Mouse (Mus musculus) kidney, postnatal 36 days (tissue): ENCODE data around the gene Mpp3.

ENCODE experiments used
- DNase-seq, 2 experiments: peaks; one replicate each; pipeline ENCODE4 v3.0.0; 2021 to 2022; ENCODE audit warnings: mixed read lengths in 2 of 2

Mpp3 gene

DNA sequence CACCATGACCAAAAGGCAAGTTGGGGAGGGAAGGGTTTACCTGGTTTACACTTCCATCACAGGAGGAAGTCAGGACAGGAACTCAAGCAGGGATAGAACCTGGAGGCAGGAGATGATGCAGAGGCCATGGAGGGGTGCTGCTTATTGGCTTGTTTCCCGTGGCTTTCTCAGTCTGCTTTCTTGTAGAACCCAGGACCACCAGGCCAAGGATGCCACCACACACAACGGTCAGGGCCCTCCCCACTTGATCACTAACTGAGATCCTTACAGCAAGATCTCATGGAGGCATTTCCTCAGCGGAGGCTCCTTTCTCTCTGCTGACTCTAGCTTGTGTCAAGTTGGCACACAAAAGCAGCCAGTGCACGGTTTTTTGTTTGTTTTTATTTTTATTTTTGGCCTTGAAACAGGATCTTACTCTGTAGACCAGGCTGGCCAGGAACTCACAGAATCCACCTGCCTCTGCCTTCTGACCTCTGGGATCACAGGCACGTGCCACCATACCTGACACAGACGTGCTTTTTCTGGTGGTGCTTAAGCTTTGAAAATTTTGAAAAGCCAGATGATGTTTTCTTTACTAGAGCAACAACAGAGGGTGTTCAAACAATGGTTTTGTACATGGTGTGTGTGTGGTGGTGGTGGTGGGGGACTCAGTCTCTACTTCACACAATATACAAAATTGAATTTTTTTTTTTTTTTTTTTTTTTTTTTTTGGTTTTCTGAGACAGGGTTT lies at the start of gene Mpp3:
TSS of gene Mpp3 (minus strand) at position 375 of the 730 bp plus-strand sequence.
- DNase-seq, result no peak

DNA sequence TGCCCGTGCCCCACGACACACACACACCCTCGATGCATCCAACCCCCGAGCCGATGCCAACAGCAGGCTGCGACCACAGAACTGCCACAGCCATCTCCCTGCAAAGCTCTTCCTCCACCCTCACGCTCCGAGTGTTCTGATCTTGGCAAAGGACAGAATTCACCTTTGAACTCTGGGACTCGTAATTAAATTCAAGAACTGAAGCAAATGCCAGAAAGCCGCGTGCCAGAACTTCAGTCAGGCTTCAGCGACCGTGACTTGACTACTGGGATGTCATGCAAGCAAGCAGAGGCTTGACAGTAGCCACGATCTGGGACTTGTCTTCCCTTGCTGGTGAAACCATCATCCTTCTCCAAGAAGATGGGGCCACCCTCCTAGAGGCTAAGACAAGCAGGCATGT lies 45.5 kb upstream of the Mpp3 start:
- peak; percentile 63 to 73 for DNase-seq

DNA sequence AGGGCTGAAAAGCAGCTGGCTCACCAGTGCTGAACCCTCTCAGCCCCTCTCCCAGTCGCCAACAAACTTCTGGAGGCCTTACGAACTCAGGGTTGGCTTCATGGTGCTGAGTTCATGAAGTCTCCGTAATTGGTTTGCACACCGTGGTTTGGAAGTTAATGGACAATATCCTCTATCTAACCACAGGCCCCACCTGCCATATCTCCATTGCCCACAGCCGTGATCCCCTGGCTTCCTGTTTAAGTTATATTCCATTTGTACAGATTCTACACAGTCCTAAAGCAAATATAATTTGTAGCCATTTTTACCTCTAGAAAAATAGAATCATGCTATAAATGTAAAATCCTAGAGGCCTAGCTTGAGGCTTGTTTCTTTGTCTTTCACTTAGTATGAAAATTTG lies 44.5 kb upstream of the Mpp3 start:
- no peak for DNase-seq

DNA sequence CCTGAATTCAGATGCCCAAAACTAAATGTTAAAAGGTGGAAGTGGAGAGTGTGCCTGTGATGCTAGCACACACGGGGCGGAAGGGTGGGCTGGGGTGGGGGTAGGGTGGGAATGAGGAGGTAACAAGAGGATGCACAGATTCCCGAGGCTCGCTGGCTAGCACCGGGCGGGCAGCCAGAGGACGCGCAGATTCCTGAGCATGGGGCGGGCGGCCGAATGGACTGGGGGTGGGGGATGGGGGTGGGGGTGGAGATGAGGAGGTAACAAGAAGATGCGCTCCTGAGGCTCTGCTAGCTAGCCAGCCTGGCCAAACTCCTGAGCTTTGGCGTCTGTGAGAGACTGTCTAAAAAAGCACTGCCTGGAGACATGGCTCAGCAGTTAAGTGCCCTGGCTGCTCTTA lies 42.2 kb upstream of the Mpp3 start:
- DNase-seq, result no peak

DNA sequence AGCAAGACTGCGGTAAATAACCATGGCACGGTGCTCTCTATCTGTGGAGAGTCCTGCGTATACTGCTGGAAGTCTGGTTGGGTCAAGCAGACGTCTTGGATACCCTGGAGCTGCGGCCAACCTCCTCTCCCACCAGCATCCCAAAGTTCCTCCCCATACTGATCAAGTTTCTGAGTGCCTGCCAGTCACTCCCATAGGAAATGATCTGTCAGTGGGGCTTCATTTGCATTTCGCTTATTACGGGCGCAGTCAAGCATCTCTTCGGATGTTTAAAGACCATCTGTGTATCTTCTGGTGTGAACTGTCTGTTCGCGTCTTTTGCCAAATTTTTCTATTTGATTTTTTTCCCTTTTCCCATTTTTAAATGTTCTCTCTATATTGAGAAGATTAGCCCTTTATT lies 41.4 kb upstream of the Mpp3 start:
- DNase-seq, result no peak

DNA sequence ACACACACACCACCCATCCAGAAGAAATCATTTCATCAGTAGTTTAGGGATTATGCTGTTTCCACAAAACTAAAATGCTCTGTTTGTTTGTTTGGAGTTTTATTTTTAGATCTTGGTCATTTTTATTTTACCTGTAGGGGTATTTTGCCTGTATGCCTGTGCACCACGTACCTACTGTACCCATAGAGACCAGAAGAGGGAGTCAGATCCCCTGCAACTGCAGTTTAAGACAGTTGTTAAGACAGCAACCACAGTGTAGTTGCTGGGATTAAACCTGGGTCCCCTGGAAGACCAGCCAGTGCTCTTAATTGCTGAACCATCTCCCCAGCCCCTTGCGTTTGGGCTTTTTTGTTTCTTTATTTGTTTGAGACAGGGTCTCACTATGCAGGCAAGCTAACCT lies 40.7 kb upstream of the Mpp3 start:
- peak in 1 of 2 experiments; percentile 36 for DNase-seq

DNA sequence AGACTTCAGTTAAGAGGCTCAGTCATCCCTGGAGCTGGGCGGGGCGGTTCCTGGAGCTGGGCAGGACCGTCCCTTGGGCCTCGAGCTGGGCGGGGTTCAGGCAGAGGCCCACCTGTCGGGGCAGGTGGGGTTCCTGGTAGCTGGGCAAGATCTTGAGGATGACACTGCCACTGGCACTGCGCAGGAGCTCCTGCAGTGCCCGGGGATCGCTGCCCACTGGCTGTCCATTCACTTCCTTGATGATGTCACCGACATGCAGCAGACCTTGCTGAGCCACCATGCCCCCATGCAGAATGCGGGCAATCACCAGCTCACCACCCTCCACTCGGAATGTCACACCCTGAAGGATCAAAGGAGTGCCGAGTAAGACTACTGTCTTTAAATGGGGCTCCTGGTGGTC lies 34.8 kb upstream of the Mpp3 start:
- no peak for DNase-seq

DNA sequence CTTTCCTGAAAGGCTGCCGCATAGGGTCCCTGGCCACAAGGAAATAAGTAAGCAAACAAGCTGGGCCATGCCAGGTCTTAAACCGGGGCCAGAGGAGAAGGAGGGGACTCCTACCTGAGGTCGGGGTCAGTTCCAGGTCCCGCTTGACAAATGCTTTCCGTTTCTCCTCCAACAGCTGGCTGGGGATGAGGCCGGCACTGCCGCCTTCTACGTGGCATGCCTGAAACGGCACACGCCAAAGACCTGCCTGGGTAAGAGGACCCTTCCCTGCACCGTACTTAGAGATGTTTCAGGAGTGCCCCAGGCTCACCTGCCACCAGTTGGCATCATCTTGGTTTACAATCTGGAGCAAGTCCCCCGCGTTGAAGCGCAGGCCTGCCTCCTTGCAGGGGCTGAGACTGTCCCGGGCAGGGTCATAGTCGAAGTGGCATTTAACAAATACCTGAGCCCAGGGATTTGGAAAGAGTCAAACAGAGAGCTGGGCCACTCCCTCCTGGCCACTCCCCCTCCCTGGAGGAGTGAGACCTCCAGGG lies 33.7 kb upstream of the Mpp3 start:
- peak in 1 of 2 experiments; percentile 29 for DNase-seq

DNA sequence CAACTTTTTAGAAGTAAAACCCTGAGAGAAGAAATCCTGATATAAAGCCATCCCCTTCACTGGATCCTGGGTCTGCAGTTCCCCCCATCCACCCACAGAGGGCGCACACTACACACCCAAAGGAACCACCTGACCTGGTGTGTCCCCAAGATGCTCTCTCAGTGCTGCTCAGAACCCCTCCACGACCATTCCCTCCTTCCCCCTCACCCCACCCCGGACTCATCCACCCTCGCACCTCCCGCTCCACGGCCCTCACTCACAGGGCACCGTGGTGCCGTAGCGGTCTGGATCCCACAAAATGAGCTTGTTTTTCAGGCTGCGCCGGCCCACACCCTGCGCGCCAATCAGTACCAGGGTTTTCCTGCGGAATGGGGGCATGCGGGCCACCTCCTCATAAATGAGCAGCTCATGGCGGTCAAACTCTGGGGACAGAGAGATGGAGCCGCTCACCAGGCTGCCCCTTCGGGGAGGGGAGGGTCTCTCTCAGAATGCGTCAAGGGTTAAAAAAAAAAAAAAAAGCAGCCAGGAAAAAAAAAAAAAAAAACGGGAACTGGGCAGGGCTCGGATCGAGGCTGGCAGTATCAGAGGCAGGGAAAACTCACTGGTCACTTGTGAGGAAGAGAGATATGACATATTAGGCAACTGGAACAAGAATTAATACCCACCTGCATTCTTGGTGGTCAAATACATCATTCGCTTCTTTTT lies 33.1 kb upstream of the Mpp3 start:
- DNase-seq, result peak; percentile 75 to 79

DNA sequence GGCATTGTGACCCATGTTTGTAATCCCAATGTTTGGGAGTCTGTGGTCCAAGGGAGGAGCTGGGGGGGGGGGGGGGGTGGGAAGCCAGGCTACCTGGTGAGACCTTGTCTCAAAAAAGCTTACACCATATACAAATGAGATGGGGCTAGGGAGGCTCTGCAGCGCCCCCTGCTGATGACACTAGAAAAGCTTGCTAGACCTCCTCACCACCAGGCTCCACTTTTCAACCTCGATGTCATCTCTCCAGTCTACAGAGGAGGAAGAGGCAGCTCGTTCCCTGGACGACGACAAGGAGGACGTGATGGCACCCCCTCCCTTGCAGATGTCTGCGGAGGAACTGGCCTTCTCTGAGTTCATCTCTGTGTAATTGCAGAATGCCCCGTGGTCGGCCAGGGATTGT lies 25.6 kb upstream of the Mpp3 start:
- DNase-seq, result peak; percentile 41 to 79

DNA sequence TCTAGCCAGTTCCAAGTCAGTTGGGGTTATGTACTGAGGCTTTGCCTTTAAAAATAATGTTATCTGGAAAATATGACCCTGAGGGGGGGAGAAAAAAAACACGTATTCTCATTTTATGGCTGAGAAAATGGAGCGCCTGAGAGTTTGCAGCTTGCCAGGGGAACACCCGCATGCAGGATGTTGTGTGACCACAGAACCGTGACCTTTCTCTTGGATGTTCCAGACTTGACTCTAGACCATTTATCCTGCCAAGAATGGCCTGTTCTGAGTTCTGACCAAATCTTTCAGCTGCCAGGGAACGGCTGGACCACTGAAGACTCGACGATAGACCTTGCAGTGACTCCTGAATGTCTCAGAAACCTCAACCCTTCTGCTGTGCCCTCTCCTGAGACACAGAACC lies 24.9 kb upstream of the Mpp3 start:
- DNase-seq, result peak; percentile 56 to 81

DNA sequence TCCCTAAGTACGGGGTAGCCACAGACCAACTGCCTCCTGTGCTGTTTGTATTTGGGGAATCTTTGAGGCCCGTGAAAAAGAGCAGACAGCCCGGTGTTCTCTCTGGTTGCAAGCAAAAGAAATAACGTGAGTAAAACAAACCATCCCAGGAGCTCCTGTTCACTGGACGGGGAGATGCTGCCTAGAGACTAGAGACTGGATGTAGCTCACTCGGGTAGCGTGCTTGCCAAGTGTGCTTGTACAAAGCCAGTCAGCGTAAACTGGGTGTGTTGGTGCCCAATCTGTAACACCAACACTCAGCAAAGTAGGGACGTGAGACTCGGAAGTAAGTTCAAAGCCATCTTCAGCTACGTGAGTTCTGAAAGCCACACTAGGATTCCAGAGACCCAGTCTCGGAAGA lies 24.4 kb upstream of the Mpp3 start:
- no peak for DNase-seq

DNA sequence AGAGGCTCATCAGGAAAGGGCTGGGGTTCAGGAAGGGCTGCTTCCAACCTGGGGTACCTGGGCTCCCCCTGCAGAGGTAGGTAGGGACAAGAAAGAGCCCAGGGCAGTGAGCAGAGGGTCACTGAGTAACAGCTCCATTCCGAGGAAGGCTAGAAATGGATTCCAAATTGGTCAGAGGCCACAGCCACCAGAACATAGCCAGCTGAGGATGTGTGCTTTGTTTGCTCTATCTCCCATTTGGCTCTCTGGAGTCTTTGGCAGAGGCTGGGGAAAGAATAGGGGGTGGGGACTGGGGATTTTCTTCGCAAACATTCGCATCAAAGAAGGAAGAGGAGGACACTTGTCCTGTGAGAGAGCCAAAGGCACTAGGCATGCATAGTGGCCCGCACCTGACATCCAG lies 23.7 kb upstream of the Mpp3 start:
- peak; percentile 43 for DNase-seq

DNA sequence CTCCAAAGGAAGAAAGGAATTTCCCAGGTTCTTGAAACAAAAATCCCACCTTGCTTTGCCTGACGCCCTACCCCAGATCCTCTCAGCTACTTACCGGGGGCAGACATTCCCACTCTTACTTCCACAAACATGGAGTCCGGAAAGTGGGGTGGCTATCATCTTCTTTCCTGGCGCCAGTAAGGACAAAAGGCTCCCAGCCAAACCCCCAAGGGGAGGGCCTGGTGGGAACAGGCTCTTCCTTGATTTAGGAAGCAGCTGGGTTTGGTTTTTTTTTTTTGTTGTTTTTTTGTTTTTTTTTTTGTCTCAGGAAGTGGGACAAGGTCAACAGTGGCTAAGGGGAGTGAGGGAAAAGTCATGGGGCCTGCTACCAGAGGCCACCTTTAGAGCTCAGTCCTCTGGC lies 23.3 kb upstream of the Mpp3 start:
- peak; percentile 81 to 88 for DNase-seq

DNA sequence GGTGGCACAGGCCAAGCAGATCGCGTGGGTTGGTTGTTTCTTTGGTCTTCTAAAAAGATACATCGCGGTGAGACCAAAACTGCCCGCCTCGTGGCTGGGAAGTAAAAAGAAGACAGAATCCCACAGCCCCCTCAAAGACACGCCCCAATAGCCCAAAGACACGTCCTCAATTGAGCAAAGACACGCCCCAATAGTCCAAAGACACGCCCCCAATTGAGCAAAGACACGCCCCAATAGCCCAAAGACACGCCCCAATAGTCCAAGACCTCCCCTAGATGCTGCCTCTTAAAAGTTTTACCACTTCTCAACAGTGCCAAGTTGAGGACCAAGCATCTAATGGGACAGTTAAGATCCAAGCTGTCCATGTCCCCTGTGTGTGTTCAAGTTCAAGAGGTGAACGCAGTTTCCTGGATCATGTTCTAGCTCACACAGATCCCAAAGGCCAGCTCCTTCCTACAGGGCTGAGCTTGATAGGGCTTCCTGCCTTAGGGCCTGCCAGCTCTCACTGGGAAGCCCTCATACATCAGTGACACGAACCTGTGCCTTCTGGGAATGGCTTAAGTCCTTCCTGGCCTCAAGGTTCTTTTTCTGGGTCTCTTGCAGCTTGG lies 21.7 kb upstream of the Mpp3 start:
- peak; percentile 46 to 76 for DNase-seq

DNA sequence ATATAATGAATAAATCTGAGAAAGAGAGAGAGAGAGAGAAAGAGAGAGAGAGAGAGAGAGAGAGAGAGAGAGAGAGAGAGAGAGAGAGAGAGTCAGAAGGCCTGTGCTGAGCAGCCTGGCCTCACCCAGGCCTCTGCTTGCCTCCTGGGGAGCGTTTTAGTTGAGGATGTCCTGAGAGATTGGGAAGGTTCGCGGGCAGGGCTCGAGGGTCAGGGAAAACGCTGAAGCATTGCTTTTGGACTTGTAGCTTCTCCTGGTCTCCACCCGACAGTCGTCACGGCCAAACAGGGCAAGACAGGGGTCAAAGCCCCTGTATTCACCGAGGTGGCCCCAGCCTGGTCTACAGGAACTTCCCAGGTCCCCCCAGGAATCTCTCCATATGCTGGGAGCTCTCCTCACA lies 18.3 kb upstream of the Mpp3 start:
- DNase-seq, result no peak

DNA sequence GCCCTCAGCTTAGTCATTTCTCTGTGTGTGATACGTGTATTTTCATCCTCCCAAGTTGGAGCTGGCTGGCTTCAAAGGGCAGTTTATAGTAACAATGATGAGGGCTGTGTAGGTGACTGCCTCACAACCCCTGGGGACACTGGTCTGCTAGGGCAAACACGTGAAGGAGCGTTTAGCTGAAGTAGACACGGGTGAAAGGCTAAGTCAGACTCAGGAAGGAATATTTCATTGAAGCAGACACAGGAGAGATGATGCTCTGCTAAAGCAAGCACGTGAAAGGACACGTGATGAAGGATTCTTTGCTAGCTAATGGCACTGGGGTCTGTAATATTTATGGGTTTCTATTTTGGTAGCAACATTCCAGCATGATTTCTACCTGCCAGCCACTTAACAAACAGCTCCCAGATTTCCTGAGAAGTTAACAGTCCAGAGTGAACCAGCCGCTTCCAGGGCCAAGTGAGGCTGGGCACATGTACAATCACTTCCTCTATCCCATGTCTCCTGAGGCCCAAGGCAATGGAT lies 16.5 kb upstream of the Mpp3 start:
- peak; percentile 58 to 84 for DNase-seq

DNA sequence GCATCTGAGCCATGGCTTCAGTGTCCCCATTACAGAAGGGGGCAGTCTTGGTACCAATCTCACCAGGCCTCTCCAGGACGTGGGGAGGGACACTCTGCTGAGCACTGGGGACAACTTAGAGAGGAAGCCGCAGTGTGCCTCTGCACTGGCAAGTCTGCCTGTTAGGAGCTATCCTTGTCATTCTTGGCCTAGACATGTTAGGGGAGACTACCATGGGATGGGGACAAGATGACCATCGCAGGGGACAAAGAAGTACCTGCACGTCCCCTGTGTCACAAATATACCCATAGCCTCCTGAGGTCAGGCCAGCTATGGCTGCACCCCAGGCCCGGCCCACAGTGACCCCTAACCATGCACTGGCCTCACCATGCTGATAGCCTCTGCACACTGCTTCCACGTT lies 15.1 kb upstream of the Mpp3 start:
- no peak for DNase-seq

DNA sequence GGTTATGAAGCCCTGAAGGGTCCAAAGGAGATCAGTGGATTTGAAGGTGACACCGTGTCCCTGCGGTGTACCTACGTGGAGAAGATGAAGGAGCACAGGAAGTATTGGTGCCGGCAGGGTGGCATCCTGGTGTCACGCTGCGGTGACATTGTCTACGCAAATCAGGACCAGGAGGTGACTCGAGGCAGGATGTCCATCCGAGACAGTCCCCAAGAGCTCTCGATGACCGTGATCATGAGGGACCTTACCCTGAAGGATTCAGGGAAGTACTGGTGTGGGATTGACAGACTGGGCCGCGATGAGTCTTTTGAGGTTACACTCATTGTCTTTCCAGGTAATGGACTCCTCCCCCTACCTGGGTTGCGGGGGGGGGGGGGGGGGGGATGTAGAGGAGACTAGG lies 14.7 kb upstream of the Mpp3 start:
- no peak for DNase-seq

DNA sequence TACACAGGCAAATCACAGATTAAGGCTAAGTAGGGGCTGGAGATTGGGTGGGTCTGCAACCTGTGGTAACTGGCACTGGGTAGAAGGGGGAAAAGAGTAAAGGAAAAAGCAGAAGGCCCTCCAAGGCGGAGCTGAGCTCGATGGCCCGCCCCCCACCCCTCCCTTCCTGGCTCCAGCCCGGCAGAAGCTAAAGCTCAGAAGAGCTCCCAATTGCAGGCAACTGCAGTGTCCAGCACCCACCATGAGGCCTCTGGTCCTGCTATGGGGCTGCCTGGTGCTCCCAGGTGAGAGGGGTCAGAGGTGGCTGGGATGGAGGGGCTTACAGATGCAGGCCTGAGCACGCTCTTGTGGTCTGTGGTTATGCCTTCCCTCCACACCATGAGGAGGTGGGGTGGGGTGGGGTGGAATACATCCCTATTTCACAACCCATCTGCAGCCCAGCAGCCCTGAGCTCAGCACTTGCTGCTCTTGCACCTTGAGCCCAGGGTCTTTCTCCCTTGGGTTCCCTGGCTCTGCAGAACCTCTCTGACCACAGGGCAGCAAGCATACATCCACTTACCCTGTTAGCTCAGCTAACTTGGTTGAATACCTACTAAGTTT lies 13.2 kb upstream of the Mpp3 start, which contains the start of gene Cd300lg:
TSS of gene Cd300lg (plus strand) at position 160 of the 600 bp plus-strand sequence.
- DNase-seq, result peak in 1 of 2 experiments; percentile 55

DNA sequence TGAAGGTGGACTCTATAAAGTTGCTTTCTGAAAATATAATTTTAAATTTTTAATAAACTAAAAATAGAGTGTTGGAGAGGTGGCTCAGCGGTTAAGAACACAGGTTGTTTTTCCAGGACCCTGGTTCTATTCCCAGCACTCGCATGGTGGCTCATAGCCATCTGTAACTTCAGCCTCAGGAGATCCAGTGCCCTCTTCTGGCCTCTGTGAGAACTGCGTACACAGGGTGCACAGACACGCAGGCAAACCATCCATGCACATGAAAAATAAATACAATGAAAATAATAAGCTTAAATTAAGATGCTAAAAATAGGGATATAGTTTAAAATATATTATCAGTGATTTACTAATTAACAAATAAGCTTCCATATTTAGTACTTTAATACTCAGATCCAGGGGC lies 12.4 kb upstream of the Mpp3 start:
- no peak for DNase-seq

DNA sequence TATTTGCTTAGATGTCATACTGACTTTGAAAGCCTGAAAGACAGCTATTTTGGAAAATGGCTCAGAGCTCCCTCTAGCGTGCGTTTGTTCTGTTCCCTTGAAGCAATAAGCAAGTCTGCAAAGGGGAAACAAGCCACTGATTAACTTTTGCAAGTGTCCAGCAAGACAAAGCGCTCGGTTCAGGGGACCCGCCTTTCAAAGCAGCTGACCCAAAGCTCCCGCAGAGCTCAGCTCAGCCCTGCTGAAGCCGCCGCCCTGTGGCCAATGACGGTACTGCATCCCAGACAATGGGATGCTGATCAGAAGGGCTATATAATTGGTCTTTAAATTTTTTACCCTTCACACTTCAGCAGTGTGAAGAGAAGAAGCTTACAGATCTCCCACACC lies 11.9 kb upstream of the Mpp3 start:
- DNase-seq, result peak; percentile 96 to 97

DNA sequence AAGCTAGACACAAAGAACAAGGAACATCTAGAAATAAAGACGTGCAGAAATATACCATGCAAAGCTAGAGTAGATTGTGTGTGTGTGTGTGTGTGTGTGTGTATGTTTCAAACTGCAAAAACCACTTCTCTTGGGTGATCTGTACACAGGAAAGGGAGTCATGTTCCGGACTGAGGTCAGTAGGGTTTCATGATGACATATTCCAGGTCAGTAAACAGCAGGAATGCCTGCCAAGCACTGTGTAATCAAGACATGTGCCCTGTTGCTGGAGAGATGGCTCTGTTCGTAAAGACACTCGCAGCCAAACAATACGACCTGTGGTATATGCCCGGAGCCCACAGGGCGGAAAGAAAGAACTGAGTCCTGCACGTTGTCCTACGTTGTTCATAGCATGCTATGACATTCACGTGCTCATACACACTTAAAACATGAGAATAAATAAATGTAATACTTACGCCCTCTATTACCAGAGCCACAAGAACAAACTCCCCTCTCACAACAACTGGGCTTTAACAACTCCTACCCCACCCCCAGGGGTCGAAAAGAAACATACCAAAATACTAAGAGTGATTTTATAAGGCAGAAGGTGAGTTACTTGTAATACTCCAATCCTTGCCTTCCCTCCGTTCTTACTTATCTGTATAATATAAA lies 11.4 kb upstream of the Mpp3 start:
- no peak for DNase-seq
